Mouse (Mus musculus) ZHBTc4 (cell line): Measurements from ENCODE around the gene Pole4.
"Not testable (repeated sequence)": the region's sequence is repeated elsewhere in the genome, so short reads cannot be mapped to it uniquely, and the experiment has no call there.

ENCODE experiments used
- DNase-seq: peaks from one replicate; pipeline ENCODE4 v3.0.0-alpha.2; 2011; ENCODE audit warnings: low read depth, low spot score

The Pole4 gene

DNA sequence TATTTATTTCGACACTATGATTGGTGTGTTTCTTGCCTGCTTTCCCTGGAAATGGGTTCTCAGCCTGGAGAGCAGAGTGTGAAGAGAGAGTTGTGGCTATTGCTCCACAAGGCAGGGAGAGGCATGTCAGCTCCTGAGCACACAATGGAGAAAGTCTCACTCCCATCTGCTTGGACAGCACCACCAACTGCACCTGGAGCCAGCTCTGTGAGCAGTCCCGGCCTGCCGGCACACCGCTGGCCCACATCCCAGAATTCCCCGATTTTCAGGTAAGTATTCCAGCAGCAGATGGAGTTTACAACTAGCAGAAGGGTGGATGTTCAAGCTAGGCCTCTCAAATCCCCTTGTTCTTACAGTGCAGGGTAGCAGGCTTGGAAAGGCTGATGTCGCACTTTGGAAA lies 10.1 kb upstream of the Pole4 start:
- DNase-seq, result no peak

DNA sequence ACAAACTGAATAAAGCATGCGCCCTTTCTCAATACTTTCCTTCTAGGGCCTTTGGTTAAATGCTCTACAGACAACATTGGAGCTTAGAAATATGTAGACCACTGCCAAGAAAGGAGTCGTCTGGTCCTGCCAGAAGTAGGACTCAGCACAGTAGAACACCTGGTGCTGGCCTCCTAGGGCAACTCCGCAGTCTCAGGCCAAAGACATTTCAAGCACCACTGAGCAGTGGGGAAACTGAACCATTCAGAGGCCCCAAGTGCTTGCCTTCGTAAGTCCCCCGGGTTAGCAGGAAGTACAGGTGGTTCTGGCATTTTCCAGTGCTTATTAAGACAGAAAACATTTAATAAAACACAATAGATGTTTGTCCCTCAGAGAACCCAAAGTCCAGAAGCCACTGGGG lies 9.7 kb upstream of the Pole4 start:
- DNase-seq, result no peak

DNA sequence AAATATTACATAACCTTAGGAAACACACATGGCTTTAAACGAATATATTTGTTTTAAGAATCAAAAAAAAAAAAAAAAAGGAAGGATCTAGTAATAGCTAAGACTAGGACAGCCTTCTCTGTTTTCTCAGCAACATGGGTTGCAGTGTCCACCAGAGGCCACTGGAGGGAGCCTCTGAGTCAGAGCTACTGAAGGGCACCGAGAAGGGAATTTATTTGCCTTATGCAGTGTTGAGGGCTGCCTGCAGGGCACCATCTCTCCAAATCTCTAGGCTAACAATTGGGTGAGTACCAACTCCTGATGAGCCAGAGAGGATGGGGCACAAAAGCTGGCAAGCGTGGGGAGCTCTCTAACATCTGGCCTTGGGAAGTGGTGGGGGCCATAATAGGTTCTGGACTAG lies 9.1 kb upstream of the Pole4 start:
- peak; percentile 92 for DNase-seq

DNA sequence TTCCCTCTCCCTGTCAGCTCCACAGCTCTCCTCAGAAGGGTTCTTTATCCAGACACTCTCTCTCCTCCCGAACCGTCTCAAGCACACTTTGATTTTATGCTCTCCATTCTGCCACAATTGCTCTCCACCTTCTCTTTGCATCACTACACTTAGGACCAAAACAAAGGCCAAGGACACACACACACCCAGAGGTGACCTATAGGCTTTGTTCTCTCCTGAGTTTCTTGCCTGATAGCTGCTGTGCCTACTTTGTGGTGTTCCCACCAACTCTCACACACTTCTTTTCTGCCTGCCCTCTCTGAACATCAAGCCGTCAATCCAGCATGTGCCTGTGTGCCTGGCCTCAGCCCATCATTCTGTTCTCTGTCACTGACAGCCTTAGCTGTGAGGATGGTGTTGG lies 2.6 kb upstream of the Pole4 start:
- DNase-seq, result peak; percentile 69

DNA sequence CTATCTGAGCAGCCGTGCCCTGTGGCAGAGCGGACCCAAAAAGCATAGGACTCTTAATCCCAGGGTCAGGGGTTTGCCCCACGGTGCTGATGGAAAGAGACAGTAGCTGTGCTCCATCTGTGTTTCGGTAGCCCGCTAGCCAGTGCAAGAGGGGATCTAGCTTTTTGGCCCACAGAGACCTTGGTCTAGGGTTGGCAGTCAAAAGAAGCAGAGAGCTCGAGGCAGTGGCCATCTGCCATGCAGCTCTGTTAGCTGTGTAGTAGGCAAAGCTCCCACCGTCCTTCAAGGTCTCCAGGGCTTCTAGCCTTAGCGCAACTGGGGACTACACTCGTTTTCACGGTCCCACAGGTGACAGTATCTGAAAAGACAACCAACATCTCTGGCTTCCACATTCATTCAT lies 2.1 kb upstream of the Pole4 start:
- no peak for DNase-seq

DNA sequence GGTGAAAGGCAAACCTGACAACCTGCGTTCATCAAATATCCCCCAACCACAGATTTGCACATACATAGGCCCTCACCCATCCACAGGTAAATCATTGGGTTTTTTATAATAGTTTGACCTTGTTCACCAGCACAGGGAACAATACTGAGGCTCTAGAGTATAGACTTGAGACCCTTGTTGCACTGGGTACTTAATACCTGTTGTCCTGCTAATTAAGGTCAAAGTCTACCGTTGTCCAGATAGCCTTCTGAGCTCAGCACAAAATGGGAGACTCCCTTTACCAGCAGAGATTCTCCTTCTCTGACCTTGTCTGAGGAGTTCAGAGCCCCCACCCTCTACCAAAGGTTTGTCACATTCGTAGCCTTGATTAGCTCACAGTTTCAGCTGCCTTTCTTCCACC lies 1.5 kb downstream of the Pole4 start:
- DNase-seq, result peak; percentile 96

DNA sequence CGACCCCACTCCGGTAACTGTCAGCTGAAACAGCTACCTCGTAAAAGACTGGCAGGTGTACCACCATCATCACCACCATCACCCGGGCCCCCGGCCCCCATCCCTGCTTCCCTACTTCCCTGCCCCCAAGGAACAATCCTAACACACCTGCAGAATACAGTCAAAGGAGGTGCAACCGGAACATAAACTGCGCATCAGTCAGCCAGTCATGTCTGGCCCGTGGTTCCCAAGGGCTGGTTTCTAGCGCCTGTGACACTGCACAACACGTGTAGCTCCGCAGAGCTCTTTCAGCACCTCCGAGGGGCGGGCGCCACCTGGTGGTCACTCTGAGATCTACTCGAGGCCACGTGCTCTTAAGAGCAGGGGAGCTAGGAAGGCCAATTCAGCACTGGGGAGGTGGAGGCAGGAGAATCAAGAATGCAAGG lies 2.6 kb downstream of the Pole4 start:
- peak; percentile 97 for DNase-seq

DNA sequence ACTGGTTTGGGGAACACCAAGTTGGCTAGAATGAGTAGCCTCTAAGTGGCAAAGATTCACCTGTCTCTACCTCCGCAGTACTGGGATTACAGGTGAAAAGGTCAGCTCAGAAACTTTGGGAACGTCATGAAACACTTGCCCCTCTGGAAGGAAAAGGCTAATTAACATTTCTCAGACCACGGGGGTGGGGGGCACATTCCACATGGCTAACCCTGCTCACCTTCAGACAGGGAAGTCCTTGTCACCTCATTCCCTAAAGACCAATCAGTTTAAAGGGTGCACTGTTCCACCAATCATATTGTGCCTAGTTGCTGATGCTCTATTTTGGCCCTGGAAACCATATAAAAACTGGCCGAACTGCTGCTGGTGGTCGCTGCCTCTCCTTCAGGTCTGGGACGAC lies 3.9 kb downstream of the Pole4 start:
- no peak for DNase-seq

DNA sequence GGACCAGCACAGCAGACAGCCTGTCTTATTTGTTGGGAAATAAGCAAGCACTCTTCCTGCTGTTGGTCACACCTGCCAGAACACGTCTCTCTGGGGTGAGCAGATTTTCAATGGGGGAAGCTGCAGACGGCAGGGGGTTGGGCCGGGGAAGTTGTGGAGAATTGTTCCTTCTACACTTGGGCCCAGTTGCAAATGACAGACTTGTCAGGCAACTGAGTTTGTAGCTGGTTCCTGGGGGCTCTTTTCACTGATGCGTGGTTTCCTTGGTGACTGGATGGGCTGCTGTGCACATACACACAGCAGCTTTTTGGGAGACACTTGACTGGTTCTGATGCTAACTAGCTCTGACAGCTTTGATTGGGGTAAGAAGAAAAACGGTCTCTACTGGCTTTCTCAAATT lies 5.3 kb downstream of the Pole4 start:
- no peak for DNase-seq

DNA sequence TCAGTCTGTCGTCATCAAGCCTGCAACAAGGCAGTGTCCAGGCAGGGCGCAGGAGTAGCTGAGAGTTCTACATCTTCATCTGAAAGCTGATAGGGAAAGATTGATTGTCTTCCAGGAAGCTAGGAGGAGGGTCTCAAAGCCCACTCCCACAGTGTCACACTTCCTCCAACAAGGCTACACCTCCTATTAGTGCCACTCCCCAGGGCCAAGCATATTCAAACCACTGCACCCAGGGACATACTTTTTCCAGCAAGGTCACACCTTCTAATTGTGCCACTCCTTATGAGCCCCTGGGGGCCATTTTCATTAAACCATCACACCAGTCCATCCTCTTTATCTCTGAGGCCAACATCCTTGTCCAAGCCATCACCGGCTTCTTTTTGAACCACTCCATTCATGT lies 8.4 kb downstream of the Pole4 start:
- DNase-seq, result peak; percentile 35

DNA sequence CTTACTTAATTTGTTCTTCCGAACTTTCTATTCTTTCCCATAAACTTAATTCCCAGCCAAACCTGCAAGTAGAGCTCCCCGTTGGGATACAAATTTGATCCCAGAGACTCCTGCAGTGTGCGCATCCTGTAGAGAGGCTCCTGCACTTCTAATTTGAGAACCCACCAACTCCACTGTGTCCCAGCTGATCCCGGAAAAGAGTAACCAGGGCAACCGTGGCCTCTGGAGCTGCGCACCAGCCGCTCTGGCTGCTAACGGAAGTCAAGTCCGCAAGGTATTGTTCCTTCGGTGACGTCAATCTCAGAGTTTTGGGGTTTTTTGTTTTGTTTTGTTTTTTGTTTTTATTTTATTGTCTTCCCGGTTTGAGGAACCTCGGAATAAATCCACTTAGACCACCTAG lies 10.5 kb downstream of the Pole4 start:
- DNase-seq, result peak; percentile 66

DNA sequence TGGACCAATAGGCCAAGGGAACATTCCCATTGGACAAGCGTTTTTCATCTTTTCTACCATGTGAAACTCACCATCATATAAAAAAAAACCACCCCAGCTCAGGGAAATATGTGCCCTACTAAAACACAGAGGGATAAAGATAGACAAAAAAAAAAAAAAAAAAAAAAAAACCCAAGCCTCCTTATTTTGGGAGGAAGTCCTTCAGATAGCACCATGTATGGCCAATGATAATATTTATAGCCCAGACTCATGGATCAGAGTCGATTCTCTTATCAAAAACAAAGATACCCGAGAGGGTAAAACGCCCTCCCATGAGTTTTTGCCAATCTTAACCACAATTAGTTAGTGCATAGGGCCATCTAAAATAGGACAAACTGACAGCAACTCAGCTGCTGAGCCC lies 15.7 kb downstream of the Pole4 start:
- DNase-seq, result no peak

DNA sequence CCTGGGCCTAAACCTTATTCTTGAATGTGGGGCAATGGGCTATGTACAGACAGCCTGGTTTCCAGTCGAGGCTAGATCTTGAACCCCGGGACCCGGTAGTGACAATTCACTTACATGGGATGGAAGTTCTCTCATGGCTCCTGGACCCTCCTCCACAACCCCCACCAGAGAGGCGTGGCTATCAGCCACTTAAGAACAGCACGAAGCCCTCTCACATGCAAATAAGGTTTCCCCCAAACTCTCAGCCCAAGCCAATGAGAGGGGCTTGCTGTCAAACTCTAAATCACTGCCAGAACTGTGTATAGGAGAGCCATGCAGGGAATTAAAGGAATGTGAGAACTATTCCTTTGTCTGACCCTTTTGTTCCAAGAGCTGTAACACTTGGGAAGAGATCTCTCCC lies 16.6 kb downstream of the Pole4 start:
- DNase-seq, result peak; percentile 97

DNA sequence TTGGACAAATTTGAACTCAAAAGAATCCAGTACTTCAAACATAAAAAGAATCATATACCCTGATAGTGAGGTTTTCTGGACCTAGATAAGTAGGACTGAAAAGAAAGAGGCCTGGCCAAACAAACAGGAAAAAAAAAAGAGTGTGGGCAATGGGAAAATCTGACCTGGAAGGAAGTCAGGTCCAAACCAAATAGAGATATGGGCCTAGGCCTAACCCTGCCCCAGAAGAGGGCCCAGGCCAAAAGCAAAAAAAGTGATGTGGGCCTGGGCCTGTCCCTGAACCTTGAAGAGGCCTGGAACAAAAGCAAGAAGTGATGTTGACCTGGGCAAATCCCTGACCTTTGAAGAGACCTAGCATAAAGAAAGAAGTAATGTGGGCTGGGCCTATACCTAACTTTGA lies 21.0 kb downstream of the Pole4 start:
- no peak for DNase-seq

DNA sequence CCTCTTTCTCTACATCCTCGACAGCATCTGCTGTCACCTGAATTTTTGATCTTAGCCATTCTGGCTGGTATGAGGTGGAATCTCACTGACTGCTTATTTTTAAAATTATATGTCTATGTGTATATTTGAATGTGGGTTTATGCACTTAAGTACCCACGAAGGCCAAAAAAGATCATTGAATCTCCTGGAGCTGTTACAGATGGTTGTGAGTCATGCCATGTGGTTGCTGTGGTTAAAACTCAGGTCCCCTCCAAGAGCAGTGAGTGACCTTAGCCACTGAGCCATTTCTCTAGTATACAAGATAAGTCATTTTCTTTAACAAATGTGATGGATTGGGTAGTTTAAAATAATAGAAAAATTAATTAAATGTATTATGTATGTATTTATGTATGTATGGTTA lies 25.9 kb downstream of the Pole4 start:
- not testable (repeated sequence) for DNase-seq

DNA sequence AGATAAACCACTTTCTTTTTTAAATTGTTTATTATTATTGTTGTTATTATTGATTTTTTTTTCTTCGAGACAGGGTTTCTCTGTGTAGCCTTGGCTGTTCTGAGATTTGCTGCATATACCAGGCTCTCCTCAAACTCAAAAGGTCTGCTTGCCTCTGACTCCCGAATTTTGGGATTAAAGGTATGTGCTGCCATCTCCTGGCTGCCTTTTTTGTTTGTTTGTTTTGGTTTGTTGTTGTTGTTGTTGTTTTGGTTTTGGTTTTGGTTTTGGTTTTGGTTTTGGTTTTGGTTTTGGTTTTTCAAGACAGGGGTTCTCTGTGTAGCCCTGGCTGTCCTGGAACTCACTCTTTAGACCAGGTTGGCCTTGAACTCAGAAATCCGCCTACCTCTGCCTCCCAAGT lies 27.5 kb downstream of the Pole4 start:
- DNase-seq, result not testable (repeated sequence)

DNA sequence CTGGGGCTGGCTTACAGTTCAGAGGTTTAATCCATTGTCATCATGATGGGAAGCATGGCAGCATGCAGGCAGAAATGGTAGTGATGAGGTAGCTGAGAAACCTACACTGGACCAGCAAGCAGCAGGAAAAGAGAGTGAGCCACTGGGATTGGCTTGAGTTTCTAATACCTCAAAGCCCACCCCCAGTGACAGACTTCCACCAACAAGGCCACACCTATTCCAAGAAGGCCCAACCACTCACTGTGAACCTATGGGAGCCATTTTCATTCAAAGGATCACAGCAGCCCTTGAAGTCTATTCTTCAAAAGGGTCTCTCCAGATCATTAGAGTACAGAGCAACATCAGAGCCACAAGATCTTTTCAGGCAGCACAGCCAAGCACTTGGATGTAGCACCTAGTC lies 38.7 kb downstream of the Pole4 start:
- peak; percentile 62 for DNase-seq

DNA sequence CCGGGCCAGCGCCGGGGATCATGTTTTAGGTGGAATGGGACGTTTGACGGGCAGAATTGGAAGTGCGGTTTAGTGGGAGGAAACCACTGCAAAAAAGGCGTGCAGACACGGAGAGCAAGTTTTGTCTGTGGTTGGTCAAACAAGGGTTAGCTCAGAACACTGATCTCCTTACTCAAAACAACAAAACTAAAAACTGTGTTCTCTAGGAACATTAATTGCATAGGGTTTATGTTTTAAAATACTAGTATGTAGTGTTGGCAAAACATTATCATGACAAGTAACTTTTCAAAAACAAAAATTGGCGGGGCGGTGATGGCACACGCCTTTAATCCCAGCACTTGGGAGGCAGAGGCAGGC lies 52.0 kb downstream of the Pole4 start:
- no peak for DNase-seq

DNA sequence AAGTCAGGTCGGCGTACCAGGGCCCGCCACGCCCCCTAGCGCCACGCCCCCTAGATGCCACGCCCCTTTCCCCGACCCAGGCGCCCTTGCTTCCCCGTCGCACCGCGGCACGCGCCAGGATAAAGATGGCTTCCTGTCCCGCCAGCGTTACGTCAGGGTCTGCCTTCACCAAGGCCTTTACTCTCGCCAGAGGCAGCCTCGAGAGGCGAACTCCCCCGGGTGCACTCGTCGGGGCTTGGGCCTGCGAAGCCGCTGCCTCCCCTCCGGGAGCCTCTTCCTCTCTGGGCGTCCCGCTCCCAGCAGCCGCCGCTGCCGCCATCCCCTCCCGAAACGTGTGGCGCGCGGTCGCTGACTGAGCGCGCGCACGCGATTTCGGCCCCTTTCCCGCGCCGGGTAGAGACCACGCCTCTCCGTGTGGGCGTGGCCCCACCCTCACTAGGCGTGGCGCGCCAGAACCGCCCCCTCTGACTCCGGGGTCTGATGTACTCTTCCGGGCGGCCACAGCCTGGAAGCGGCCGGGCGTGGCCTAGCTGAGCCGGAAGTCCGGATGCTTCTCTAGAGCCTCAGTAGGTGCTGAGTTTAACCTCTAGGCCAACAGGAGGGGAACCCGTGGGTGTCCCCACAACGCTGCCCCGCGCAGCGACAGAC lies 52.5 kb downstream of the Pole4 start:
- peak; percentile 99 for DNase-seq

DNA sequence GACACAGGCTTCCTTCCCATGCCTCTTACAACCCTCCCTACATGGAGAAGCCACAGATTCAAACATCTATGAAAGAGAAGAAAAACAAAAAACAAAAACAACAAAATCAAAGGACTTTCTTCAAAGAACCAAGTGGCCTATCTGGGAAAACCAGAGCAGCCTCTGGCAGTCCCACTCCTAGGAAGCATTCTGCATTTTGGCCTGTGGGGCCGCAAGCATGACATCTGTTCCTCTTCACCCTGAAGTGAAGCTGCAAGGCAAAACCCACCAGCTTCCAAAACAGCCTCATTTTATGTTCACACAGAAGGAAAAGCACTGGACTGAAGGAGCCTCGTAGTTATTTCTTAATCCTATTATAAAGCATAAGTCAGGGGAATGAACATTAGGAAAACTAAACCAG lies 56.1 kb downstream of the Pole4 start:
- DNase-seq, result no peak

DNA sequence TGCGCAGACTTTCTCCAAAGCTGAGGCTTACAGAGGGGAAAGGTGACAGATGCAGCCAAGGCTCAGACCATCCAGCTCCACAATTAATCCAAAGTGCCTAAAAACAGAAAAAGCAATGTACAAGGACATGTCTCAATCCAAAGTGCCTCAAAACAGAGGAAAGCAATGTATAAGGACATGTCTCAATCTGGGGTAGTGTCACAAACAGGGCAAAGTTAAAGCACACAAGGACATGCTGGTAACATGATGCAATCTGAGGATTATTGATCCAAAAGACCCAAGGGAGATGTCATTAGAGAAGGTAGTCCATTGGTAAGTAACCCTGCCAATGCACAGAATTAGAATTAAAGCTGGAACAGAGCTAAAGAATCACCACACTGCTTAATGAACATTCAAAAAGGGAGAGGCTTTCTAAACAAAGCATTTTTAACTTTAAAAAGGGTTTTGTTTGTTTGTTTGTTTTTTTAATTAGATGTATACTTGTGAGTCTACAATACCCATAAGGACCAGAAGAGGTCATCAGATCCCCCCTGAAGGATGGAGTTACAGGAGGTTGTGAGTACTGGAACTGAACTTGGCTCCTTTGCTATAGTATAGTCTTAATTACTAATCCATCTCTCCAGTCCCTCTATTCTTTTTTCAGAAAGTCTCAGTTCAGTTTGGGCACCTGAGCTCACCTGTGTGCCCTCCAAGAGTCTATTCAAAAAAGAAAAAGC lies 57.1 kb downstream of the Pole4 start:
- peak; percentile 44 for DNase-seq

DNA sequence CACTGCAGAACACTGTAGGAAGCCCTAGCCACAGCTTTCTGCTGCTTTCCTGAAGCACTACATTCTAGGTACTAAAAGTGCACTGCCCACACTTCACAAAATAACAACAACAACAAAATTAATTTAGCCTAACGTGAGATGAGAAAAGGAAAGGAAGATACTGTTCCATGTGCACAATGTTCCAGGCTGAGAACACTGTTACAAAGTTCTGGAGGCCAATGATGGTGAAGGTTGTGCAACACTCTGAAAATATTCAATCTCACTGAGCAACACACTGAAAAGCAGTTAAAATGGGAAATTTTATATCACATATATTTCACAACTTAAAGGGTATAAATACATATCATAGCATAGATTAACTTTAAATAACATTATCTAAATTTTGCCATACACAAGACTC lies 58.2 kb downstream of the Pole4 start:
- no peak for DNase-seq

DNA sequence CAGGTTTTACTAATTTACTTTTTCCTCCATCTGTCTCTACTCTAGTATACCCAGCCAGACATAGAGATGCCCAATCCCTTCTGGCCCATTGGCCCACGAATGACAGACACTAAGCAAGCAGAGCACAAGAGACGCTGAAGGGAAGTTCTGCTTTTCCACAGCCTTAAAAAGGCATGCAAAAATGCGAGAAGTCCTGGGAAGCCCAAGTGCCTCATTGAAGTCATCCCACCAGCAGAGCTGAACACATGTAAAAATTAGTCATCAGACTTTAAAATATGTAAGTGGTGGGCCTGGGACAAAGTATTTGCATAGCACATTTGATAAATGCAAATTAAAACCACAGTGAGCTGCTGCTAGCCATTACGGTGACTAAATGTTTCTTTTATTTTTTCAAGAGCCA lies 65.1 kb downstream of the Pole4 start:
- DNase-seq, result no peak

DNA sequence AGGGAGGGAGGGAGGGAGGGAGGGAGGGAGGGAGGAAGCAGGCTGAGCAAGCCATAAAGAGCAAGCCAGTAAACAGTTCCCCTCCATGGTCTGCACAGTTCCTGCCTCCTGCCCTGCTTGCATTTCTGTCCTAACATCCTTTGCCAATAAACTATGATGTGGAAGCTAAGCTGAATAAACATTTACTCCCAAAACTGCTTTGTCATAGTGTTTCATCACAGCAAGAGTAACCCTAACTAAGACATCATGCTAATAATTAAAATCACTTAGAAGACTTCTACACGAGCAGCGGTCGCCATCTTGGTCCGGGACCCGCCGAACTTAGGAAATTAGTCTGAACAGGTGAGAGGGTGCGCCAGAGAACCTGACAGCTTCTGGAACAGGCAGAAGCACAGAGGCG lies 79.8 kb downstream of the Pole4 start:
- DNase-seq, result peak; percentile 59
